Mouse (Mus musculus): ENCODE measurements at regions not wholly inside any gene's neighbourhood (a gene's known extent, or its start where the extent isn't known, plus 50 kb on each side); places are given as distances from the start of the nearest gene placed in this dataset.

DNA sequence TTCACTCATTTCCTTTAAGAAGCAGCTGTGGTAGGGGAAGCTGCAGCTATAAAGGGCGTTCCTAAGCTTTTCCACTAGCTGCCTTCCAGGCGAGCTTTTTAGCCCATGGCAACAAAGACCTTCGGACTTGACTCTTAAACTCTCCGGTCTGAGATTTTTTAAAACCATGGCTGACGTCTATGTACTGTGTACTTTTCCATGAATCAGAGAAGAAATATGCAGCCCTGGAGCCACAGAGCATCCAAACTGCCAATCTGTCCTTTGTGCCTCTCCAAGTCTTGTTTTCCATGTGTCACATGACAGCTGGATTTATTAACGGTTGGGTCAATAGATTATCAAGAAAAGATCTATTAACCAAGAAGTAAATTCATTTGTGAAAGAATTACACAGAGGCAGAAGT lies 78.9 kb upstream of the Gm9887 start:
- Histone ChIP-seq H3K27me3 (ENCODE audit: control insufficient read depth, insufficient read depth, low read depth, low read length) (peaks cover 8% of the 10 kb centered on the region), H3K4me1 (ENCODE audit: control insufficient read depth, low read depth, low read length) (peaks cover 2% of the 10 kb centered on the region; the same call in 1 of the 2 replicates), H3K9me3 (replicated peaks; ENCODE audit: control insufficient read depth, low read length) (no peaks in the 10 kb centered on the region), H3K4me2 (ENCODE audit: low read depth, low read length) (no peak overlapping the region), H3K36me3 (ENCODE audit: control insufficient read depth, insufficient read depth) (no peaks in the 10 kb centered on the region), H3K4me3 (ENCODE audit: low read depth, low read length) (no peak overlapping the region), H3K27ac (ENCODE audit: low read length) (no peak overlapping the region), H3K9ac (ENCODE audit: low read depth, low read length) (no peak overlapping the region)
- WGBS (ENCODE audit: insufficient replicate concordance) = 40% methylated on average over 6 of the region's 6 CpGs
- 0 out of 2 replicates have a peak, but pooled peaks have one; percentile 27 for ATAC-seq (ENCODE audit: low read depth)

DNA sequence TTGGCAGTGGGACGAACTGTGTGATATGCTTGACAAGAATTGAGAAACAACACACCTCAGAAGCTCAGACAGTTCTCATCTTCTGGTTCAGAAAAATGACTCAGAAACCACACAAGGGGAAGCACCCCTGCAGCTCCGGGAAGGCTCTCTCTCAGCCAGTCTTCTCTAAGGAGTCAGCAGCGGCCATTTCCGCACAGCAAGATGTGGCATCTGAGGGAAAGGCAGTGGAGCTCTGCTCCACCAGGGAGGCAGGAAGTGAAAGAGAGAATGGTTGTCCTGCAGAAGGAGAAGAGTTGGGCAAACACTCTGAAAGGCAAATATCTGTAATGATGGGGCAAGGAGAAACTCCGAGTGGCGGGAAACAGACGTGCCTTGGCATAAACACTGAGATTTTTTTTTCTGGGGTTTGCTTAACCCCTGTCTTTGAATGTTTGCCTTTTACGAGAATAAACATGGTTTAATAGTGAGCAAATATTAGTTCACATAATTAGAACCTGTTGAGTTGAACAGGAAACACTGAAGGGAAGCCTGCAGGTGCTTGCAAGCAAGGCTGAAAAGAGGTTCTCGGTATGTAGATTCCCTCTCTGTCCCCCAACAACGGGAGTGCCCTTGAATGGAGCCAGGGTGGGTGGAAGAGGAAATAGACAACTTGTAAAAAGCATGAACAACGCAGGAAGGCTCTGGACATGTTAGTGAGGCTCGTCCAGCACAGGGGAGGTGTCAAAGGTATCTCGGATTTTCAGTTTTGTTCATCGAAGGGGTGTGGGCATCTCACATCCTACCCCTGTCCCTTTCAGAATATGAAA lies 75.9 kb upstream of the Gm9887 start:
- Histone ChIP-seq H3K4me3 (ENCODE audit: low read depth, low read length) (no peak overlapping the region), H3K9me3 (replicated peaks; ENCODE audit: control insufficient read depth, low read length) (0 out of 2 replicates have a peak, but pooled peaks cover 2% of the 10 kb centered on the region), H3K27ac (ENCODE audit: low read length) (peak overlapping the region; percentile 48), H3K4me2 (ENCODE audit: low read depth, low read length) (peak overlapping the region; percentile 30), H3K4me1 (ENCODE audit: control insufficient read depth, low read depth, low read length) (peaks cover 2% of the 10 kb centered on the region; the same call in 1 of the 2 replicates), H3K36me3 (ENCODE audit: control insufficient read depth, insufficient read depth) (no peaks in the 10 kb centered on the region), H3K9ac (ENCODE audit: low read depth, low read length) (no peak overlapping the region), H3K27me3 (ENCODE audit: control insufficient read depth, insufficient read depth, low read depth, low read length) (peaks cover 8% of the 10 kb centered on the region)
- 13% methylated on average over 14 of the region's 14 CpGs for WGBS (ENCODE audit: insufficient replicate concordance)
- ATAC-seq (ENCODE audit: low read depth) = peak; percentile 37; the same call in 1 of the 2 replicates

DNA sequence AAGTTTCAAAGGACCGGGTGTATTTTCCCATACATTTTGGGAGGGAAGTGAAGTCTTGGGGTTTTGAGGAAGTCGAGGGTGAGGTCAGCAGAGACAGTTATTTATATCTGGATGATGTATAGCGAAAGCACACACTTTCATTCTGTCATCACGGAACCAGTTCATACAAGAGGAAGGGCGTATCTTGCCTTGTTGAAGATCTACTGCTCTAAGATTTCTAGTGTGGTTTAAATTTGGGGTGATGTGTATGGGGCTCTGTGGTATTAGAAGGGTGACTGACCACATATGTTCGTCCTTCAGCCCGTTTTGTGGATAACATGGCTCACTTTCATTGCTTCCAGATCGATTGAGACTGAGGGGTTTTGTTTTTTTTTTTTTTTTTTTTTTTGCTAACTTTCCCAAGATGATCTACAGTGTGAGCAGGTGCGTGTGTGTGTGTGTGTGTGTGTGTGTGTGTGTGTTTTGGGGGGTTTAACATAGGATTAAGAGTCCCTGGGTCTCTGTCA lies 75.1 kb upstream of the Gm9887 start:
- Histone ChIP-seq H3K4me3 (ENCODE audit: low read depth, low read length) (no peak overlapping the region), H3K4me1 (ENCODE audit: control insufficient read depth, low read depth, low read length) (peaks cover 2% of the 10 kb centered on the region; the same call in 1 of the 2 replicates), H3K9me3 (replicated peaks; ENCODE audit: control insufficient read depth, low read length) (0 out of 2 replicates have a peak, but pooled peaks cover 2% of the 10 kb centered on the region), H3K27ac (ENCODE audit: low read length) (peak overlapping the region; percentile 8; the same call in 1 of the 2 replicates), H3K9ac (ENCODE audit: low read depth, low read length) (no peak overlapping the region), H3K36me3 (ENCODE audit: control insufficient read depth, insufficient read depth) (no peaks in the 10 kb centered on the region), H3K4me2 (ENCODE audit: low read depth, low read length) (peak overlapping the region; percentile 42), H3K27me3 (ENCODE audit: control insufficient read depth, insufficient read depth, low read depth, low read length) (peaks cover 8% of the 10 kb centered on the region)
- no peak for ATAC-seq (ENCODE audit: low read depth)
- WGBS (ENCODE audit: insufficient replicate concordance) = 17% methylated on average over 9 of the region's 9 CpGs

- peaks cover 8% of the 10 kb centered on the region for H3K27me3 ChIP-seq (ENCODE audit: control insufficient read depth, insufficient read depth, low read depth, low read length)
- H3K27ac ChIP-seq (ENCODE audit: low read length) = no peak overlapping the region
- no peaks in the 10 kb centered on the region for H3K36me3 ChIP-seq (ENCODE audit: control insufficient read depth, insufficient read depth)
- ATAC-seq (ENCODE audit: low read depth) = peak; percentile 44; the same call in 1 of the 2 replicates
- peaks cover 2% of the 10 kb centered on the region; the same call in 1 of the 2 replicates for H3K4me1 ChIP-seq (ENCODE audit: control insufficient read depth, low read depth, low read length)
- 15% methylated on average over 17 of the region's 17 CpGs for WGBS (ENCODE audit: insufficient replicate concordance)
- no peak overlapping the region for H3K4me3 ChIP-seq (ENCODE audit: low read depth, low read length)
- H3K4me2 ChIP-seq (ENCODE audit: low read depth, low read length) = peak overlapping the region; percentile 42
- H3K9ac ChIP-seq (ENCODE audit: low read depth, low read length) = no peak overlapping the region
- H3K9me3 ChIP-seq (replicated peaks; ENCODE audit: control insufficient read depth, low read length) = 0 out of 2 replicates have a peak, but pooled peaks cover 2% of the 10 kb centered on the region
These were observed 74.4 kb upstream of the Gm9887 start for GRCm38 (mm10) chr12:69446468-69447321.

DNA sequence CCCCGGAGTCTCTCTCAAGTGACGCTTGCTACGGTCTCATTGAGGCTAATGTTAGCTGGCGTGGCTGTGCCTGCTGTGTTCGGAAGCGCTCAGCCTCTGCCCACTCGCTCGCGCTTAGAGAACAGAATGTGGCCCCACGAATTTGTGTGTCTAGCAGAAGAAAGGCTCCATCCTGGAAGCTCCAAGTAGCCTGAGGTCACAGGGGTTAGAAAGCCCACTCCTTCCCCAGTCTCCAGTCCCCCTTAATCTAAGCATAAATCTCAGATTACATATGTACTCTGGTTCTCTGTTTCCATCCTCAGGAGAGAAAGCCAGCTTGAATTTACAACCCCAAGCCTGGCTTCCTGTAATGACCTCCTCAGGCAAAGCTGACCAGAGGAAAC lies 73.8 kb upstream of the Gm9887 start:
- Histone ChIP-seq H3K9ac (ENCODE audit: low read depth, low read length) (no peak overlapping the region), H3K27ac (ENCODE audit: low read length) (no peak overlapping the region)
- WGBS (ENCODE audit: insufficient replicate concordance) = 65% methylated on average over 10 of the region's 10 CpGs

DNA sequence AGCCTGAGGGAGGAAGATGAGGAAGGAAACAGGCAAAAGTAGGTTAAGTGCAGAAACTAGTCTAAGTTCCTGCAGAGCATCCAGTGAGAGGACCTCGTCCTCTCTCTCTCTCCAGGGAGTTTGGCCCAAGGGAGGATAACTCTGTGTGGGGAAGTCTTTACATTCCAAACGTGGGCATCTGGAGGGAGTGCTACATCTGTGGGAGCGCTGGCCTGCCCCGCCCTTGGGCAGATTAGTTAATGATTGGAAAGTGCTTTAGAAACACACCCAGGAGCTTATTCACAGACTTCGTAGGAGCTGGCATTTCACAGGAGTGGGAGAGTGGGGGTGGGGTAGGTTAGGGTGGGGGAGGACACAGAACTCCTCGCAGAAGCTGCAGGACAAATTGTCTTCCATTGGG lies 70.1 kb upstream of the Gm9887 start:
- ATAC-seq (ENCODE audit: low read depth) = no peak
- Histone ChIP-seq H3K27me3 (ENCODE audit: control insufficient read depth, insufficient read depth, low read depth, low read length) (peaks cover 8% of the 10 kb centered on the region), H3K36me3 (ENCODE audit: control insufficient read depth, insufficient read depth) (no peaks in the 10 kb centered on the region), H3K4me2 (ENCODE audit: low read depth, low read length) (no peak overlapping the region), H3K9me3 (replicated peaks; ENCODE audit: control insufficient read depth, low read length) (0 out of 2 replicates have a peak, but pooled peaks cover 2% of the 10 kb centered on the region), H3K27ac (ENCODE audit: low read length) (no peak overlapping the region), H3K4me1 (ENCODE audit: control insufficient read depth, low read depth, low read length) (no peaks in the 10 kb centered on the region; the same call in 1 of the 2 replicates), H3K9ac (ENCODE audit: low read depth, low read length) (no peak overlapping the region), H3K4me3 (ENCODE audit: low read depth, low read length) (no peak overlapping the region)
- 29% methylated on average over 6 of the region's 6 CpGs for WGBS (ENCODE audit: insufficient replicate concordance)

More for the DNA sequence above, 73.8 kb upstream of the Gm9887 start:
- no peak overlapping the region for H3K4me3 ChIP-seq (ENCODE audit: low read depth, low read length)
- 0 out of 2 replicates have a peak overlapping the region, but pooled peaks have one; percentile 20 for H3K4me2 ChIP-seq (ENCODE audit: low read depth, low read length)
- peaks cover 8% of the 10 kb centered on the region for H3K27me3 ChIP-seq (ENCODE audit: control insufficient read depth, insufficient read depth, low read depth, low read length)
- 0 out of 2 replicates have a peak, but pooled peaks cover 2% of the 10 kb centered on the region for H3K9me3 ChIP-seq (replicated peaks; ENCODE audit: control insufficient read depth, low read length)
- H3K4me1 ChIP-seq (ENCODE audit: control insufficient read depth, low read depth, low read length) = peaks cover 2% of the 10 kb centered on the region; the same call in 1 of the 2 replicates
- no peak for ATAC-seq (ENCODE audit: low read depth)
- H3K36me3 ChIP-seq (ENCODE audit: control insufficient read depth, insufficient read depth) = no peaks in the 10 kb centered on the region

DNA sequence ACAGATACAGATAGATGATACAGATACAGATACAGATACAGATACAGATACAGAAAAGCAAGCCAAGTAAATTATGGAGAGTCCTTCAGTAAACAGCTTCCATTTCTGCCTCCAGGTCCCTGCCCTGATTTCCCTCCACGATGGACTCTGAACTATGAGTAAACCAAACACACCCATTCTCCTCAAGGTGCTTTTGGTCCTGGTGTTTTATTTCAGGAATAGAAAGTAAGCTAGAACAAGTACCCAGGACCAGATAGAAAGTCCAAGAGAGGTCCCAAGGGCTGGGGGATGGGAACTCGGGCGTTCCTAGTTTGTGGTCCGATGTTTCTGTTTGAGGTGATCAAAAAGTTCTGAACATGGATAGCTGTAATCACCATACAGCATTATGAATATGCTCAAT lies 69.5 kb upstream of the Gm9887 start:
- Histone ChIP-seq H3K4me3 (ENCODE audit: low read depth, low read length) (no peak overlapping the region), H3K27me3 (ENCODE audit: control insufficient read depth, insufficient read depth, low read depth, low read length) (peaks cover 4% of the 10 kb centered on the region; the same call in 1 of the 2 replicates), H3K4me2 (ENCODE audit: low read depth, low read length) (no peak overlapping the region), H3K9me3 (replicated peaks; ENCODE audit: control insufficient read depth, low read length) (0 out of 2 replicates have a peak, but pooled peaks cover 2% of the 10 kb centered on the region), H3K4me1 (ENCODE audit: control insufficient read depth, low read depth, low read length) (no peaks in the 10 kb centered on the region; the same call in 1 of the 2 replicates), H3K9ac (ENCODE audit: low read depth, low read length) (no peak overlapping the region), H3K36me3 (ENCODE audit: control insufficient read depth, insufficient read depth) (no peaks in the 10 kb centered on the region), H3K27ac (ENCODE audit: low read length) (no peak overlapping the region)
- WGBS (ENCODE audit: insufficient replicate concordance) = 76% methylated on average over 4 of the region's 4 CpGs
- no peak for ATAC-seq (ENCODE audit: low read depth)

DNA sequence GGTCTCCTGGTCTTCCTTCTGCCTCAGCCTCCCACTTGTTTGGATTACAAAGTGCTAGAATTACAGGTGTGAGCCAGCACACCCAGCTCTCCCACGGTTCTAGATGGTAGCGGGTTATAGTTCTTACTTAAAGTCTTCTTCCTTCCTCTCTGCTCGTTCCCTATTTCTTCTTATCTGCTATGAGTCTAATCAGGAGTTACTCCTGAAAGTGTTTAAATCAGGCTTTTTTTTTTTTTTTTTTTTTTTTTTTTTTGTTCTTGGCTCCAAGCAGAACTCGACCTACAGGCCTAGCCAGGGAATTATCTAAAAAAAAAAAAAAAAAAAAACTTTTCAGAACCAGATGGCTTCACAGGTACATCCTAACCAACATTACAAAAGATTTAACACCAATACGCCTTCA lies 66.0 kb upstream of the Gm9887 start:
- H3K4me3 ChIP-seq (ENCODE audit: low read depth, low read length) = no peak overlapping the region
- 34% methylated on average over 5 of the region's 5 CpGs for whole genome bisulfite sequencing (ENCODE audit: insufficient replicate concordance)
- peaks cover 3% of the 10 kb centered on the region for H3K9me3 ChIP-seq (replicated peaks; ENCODE audit: control insufficient read depth, low read length)
- H3K4me1 ChIP-seq (ENCODE audit: control insufficient read depth, low read depth, low read length) = no peaks in the 10 kb centered on the region
- no peaks in the 10 kb centered on the region for H3K27me3 ChIP-seq (ENCODE audit: control insufficient read depth, insufficient read depth, low read depth, low read length)
- no peak overlapping the region for H3K4me2 ChIP-seq (ENCODE audit: low read depth, low read length)
- ATAC-seq (ENCODE audit: low read depth) = no peak
- no peak overlapping the region for H3K27ac ChIP-seq (ENCODE audit: low read length)
- H3K9ac ChIP-seq (ENCODE audit: low read depth, low read length) = no peak overlapping the region
- H3K36me3 ChIP-seq (ENCODE audit: control insufficient read depth, insufficient read depth) = no peaks in the 10 kb centered on the region

Data from liver, embryonic 16.5 days (tissue).